Mouse (Mus musculus): ENCODE measurements around the gene Cd164l2.

Gene Cd164l2

GRCm38 (mm10) chr4:133195014-133195413 is 16.9 kb upstream of the Cd164l2 start:
- WGBS = 49% methylated on average over 4 of the region's 4 CpGs

- 93% methylated on average over 2 of the region's 2 CpGs for WGBS
These were observed 15.8 kb upstream of the Cd164l2 start for GRCm38 (mm10) chr4:133196136-133196535.

DNA sequence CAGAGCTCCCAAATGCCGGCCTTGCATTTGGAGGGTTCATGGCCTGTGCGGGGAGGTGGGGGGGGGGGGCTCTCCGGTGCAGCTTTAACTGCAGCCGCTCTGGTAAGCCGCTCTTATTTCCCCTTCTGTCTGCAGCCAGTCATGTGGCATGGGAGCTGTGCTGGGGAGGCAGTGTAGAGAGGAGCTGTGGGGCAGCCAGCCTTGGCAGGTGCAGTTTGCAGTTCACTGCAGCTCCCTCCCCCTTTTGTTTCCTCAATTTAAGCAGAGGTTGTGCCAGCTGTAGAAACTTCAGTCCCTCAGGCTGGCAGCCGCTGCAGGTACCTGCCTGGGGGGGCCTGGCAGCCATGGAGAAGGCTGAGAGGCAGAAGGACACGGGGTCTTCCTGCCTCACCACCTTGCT is 15.1 kb upstream of the Cd164l2 start:
- 45% methylated on average over 7 of the region's 7 CpGs for WGBS

- 41% methylated on average over 5 of the region's 5 CpGs for WGBS
These were observed 14.6 kb upstream of the Cd164l2 start for GRCm38 (mm10) chr4:133197355-133197754.

DNA sequence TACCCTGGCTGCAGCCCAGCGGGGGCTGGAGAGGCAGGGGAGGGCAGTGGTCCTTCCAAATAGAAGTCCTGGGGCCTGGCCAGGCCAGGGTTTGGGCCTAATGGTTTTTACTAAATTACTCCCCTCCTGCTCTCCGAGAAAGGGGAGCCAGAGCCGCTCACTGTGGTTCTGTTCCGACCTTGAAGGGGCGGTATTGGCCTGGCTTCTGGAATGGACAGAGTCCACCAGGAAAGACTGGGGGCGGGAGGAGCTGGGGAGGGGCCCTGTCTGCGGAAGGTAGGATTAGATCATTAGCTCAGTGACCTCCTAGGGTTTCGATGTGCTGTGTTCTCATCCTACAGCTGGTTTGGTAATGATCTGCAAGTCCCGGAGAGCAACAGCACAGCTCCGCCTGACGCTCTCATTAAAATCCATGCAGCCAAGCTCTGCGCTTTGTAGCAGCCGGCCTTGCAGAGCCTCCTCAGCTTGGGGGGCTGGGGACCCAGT is 14.1 kb upstream of the Cd164l2 start:
- 59% methylated on average over 13 of the region's 13 CpGs for WGBS

DNA sequence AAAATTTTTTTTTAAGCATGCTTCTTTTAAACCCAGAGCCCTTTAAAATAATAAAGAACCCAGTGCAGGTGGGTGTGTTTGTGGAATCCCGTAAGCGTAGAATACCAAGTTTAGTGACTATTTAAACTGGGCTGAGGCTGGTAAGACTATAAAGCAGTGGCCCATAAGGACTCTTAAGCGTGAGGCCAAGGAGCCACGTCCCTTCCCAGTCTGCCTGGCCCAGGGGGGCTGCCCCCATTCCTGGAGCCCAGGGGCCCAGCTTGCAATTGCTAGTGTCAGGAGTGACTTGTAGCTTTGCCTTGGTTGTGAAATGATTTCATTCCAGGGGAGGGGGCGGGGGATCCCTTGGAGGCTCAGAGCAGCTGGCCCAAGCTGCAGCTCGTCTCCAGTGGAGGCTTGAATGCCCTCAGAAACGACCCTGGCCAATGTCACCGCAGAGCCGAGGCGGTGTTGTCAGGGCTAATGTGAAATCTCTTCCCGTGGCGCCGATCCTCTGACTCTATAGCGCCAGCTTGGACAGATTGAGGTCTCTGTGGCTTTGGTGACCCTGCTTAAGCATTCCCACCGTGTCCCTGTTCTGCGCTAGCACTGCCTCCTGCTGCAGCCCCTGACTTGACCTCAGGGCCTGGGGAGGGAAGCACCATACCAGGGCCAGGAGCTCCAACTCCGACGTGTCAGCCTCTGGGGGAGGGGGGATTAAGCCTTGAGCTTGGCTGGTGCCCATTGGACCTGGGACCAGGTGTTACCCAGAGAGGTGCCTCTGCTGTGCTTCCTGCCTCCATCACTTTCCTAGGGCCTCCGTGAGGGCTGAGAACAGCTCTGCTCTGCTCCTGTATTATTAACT is 13.4 kb upstream of the Cd164l2 start:
- 57% methylated on average over 19 of the region's 19 CpGs for WGBS

DNA sequence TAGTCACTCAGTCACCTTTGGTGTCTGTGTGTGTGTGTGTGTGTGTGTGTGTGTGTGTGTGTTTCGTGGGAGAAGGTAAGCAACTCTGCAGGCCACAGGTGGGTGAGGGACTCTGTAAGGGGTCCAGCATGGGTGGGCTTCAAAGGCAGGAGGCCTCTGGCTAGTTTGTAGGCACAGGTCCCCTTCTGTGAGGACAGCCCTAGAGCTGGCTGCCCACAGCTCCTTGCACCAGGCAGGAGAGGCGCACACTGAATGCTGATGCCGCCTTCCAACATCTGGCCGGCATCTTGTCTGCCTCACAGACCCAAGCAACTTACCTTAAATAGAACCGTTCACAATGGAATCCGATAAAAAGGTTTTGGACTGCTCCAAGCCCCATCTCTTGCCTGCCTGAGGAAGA is 12.2 kb upstream of the Cd164l2 start:
- 55% methylated on average over 6 of the region's 6 CpGs for WGBS

GRCm38 (mm10) chr4:133200343-133200742 is 11.6 kb upstream of the Cd164l2 start:
- WGBS = 22% methylated on average over 21 of the region's 21 CpGs

- 54% methylated on average over 8 of the region's 8 CpGs for WGBS
These were observed 10.7 kb upstream of the Cd164l2 start for GRCm38 (mm10) chr4:133201006-133201771.

- WGBS = 96% methylated on average over 3 of the region's 3 CpGs
These were observed 9.7 kb upstream of the Cd164l2 start for GRCm38 (mm10) chr4:133202254-133202653.

DNA sequence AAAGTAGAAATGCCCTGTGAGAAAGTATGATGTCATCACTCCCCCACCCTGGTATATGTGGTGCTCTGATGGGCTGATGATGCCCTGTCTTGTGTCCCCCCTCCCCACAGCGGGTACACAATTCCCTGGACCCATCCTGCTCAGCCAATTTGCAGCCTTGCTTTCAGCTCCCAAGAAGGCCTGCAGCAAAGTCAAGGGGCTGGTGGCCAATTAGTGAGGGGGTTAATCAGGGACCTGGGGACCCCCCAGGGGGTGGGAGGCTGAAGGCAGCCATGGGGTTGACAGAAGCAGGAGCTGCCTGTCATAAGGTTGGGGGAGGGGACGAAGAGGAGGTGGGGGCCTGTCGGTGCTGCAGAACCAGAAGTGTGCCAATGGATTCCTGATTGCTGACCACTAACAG is 8.3 kb upstream of the Cd164l2 start:
- WGBS = 58% methylated on average over 3 of the region's 3 CpGs

DNA sequence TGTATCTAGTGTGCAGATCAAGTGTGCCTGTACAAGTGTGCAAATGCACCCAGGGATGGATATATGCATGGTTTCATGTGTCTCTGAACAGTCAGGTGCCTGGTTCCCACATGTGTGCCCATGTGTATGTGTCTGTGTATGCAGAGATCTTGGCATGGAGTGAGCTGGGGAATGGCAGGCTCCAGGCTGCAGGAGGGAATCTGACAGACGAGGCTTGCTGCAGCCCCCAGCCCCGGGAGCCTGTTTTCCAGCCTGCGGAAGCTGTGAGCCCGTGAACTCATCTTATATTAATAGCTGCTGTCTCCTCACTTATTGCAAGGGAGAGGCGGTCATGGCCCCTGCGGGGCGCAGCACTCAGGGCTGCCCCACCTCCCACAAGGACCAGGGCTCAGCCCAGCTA is 7.6 kb upstream of the Cd164l2 start:
- 66% methylated on average over 7 of the region's 7 CpGs for WGBS

DNA sequence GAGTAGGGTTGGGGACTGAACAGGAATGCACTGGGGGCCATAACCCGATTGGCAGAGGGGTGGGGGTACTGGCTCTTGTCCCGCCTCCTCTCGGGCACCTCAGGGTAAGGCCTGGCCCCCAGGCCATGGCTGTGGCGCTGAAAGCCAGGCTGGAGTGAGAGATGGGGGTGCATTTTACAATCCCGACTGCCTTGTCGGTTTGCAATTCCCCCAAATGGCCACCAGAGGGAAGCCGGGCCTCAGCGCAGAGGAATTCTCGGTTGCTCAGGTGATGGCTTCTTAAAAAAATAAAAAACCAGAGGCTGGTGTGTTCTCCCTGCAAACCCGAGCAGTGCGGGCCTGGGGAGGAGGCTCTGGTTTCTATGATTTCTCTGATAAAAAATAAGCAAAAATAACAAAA is 2.6 kb upstream of the Cd164l2 start:
- 9% methylated on average over 11 of the region's 11 CpGs for WGBS

DNA sequence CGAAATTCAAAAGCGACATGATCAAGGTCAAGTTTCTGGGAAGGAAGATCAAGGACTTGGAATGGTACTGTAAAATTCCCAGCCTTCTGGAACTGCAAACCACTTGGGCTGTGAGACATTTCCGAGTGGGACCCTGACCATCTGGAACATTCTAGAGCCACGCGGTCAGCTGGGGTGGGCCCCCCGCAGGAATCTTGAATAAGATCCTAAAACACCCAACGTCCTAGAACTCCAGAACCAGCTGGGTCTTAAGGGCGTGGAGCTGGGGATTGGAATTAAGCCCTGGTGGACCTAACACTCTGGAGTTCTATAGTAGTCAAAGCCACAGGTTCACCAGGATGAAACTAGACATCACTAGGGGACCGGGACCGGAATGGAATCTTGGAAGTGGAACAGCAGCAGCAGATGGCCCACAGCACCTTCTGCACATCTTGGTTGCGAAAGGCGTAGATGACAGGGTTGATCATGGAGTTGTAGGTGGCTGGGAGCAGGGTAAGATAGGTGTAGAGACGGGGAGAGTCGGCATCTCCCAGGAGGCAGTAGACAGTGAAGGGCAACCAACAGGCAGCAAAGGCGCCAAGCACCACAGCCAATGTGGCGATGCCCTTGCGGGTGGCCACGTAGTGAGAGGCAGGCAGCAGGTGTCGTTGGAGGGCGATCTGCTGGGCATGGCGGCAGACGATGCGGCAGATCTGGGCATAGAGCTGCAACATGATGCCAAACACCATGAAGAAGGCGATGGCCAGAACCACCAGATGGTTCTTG is 1.7 kb upstream of the Cd164l2 start:
- 85% methylated on average over 24 of the region's 24 CpGs for WGBS

- WGBS = 93% methylated on average over 19 of the region's 19 CpGs
These were observed 1.0 kb upstream of the Cd164l2 start for GRCm38 (mm10) chr4:133210788-133211390.

GRCm38 (mm10) chr4:133212562-133213267 is 784 bp downstream of the Cd164l2 start:
- WGBS = 1% methylated on average over 44 of the region's 44 CpGs

DNA sequence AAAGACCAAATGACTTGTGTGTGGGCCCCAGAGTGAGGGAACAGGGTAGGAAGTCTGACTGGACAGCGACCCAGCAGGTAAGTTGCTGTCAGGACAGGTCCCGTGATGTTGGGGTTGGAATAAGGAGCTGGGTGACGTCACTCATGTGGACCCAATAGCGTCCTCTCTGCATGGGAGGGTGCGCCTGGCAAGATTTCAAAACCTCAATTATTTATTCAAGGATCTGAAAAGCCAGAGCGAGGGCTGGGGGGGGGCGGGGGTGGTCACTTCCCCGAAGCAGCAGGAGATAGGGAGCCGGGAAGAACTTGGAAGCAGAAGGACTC is 1.3 kb downstream of the Cd164l2 start:
- 1% methylated on average over 9 of the region's 9 CpGs for WGBS

DNA sequence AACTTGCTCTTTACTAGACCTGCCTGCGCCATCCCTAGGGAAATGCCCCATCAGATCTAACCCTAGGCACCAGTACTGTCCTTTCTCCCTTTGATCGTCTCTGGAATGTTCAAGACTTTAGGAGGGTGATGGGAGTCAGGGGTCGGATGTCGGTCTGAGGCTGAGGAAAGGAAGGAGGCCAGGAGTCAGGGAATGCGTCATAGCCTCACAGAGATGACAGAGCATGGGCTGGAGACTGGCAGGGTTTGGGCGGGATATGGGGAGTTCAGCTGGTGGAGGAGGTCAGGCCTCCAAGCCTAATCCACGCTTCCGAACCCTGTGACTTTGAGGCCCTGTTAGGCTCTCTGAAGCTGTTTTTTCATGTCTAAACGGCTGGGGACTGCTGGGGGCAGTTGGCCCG is 1.7 kb downstream of the Cd164l2 start:
- 54% methylated on average over 10 of the region's 10 CpGs for WGBS

DNA sequence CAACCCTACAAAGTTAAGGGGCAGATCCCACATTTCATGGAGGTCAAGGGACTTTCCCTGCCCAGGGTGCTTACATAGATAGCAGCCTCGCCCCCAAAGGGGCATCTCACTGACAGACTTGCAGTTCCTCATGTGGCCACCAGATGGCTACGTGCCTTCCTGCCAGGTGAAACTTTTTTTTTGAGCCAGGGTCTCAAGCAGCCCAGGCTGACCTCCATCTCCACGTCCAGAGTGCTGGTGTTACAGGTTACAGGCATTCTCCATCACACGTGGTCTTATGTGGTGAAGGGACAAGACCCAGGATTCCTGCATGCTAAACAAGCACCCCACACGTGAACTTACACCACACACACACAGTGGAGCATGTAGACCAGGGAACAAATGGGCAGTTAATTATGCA is 5.7 kb downstream of the Cd164l2 start:
- 11% methylated on average over 5 of the region's 5 CpGs for WGBS

DNA sequence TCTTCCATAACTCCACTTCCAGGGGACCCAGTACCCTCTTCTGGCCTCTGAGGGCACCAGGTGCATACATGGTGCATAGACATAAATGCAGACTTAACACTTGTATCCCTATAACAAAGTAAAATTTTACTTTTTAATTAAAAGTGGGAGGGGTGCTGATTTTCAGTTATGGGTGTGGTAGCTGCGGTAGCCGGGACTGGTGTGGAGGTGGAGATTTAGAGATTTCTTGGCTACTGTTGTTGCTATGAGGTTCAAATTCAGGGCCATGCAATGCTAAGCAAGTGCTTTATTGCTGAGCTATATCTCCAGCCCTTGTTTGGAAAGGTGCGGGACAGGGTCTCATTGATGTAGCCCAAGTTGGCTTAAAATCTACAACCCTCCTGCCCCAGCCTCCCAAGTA is 6.8 kb downstream of the Cd164l2 start:
- 84% methylated on average over 3 of the region's 3 CpGs for WGBS

DNA sequence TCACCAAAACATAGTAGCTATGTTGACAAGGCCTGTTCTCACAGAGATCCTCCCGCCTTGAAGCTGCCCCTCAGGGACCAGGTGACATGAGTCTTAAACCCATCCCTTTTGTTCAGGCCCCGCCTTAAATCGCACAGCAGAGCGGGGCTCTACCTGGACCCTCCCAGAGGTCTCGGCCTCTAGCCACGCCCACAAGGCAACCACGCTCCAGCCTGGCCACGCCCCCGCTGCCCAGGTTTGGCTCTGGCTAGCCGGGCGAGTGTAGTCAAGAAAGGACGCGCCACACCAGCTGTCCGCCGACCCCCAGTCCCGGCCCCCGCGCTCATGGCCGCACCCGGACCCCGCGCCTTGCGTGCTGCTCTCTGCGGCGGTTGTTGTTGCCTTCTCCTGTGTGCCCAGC is 8.7 kb downstream of the Cd164l2 start:
- whole genome bisulfite sequencing = 11% methylated on average over 25 of the region's 25 CpGs
